Mouse (Mus musculus) kidney, adult 2 months (tissue): Measurements from ENCODE around the gene Dcdc2b.

Experiments used
- CTCF ChIP-seq: fragments of 200-500 bp; conservative IDR thresholded peaks from 2 replicates; pipeline ENCODE4 v1.5.1; 2011; ENCODE audit warnings: low read depth, mild to moderate bottlenecking, control low read depth, low read length, moderate library complexity, mixed read lengths; ENCODE audit not compliant: insufficient read depth, insufficient read length
- POLR2A ChIP-seq: fragments of 200-500 bp; IDR thresholded peaks from one replicate; pipeline ENCODE4 v1.6.1; 2011; ENCODE audit warnings: low read depth, low read length, control low read depth

- TF ChIP-seq CTCF: peak; percentile 97
- TF ChIP-seq POLR2A: no peak
Measured at GRCm38 (mm10) chr4:129608426-129609025, 5.5 kb downstream of the Dcdc2b start.
